Mouse (Mus musculus) embryonic facial prominence, embryonic 11.5 days (tissue): ENCODE data around the gene Tsfm. TPM values are rescaled to one million over a fixed set of nuclear protein-coding genes. Genes with fewer than 3 reads are reported as not detected.

ENCODE experiments used
- ATAC-seq: fragments of 200-750 bp; cut with Nextera tagmentation; replicated peaks from 2 replicates; pipeline ENCODE4 v1.8.0; 2017; ENCODE audit warnings: low read depth; ENCODE audit not compliant: insufficient number of reproducible peaks, low FRiP score, low TSS enrichment
- DNase-seq: peaks from one replicate; pipeline ENCODE4 v3.0.0-alpha.2; 2015; ENCODE audit warnings: low spot score
- H3K27ac ChIP-seq: fragments of 300-500 bp; sonication (generic); replicated peaks from 2 replicates; pipeline ENCODE4 v1.5.1; 2014; ENCODE audit warnings: mild to moderate bottlenecking, low read depth, low read length, control low read depth
- H3K27me3 ChIP-seq: fragments of 300-500 bp; sonication (generic); 2 replicates; pipeline ENCODE4 v1.6.1; 2014; ENCODE audit warnings: mild to moderate bottlenecking, low read length, moderate library complexity, mixed read lengths; ENCODE audit not compliant: control insufficient read depth, insufficient read depth
- H3K36me3 ChIP-seq: fragments of 300-500 bp; sonication (generic); replicated peaks from 2 replicates; pipeline ENCODE4 v1.6.1; 2014; ENCODE audit warnings: low read depth, mild to moderate bottlenecking, low read length, moderate library complexity, mixed read lengths; ENCODE audit not compliant: control insufficient read depth, insufficient read depth
- H3K4me1 ChIP-seq: fragments of 300-500 bp; sonication (generic); 2 replicates; pipeline ENCODE4 v1.6.1; 2014; ENCODE audit warnings: low read length, mixed read lengths; ENCODE audit not compliant: control insufficient read depth, insufficient read depth
- H3K4me2 ChIP-seq: fragments of 300-500 bp; sonication (generic); 2 replicates; pipeline ENCODE4 v1.6.1; 2014; ENCODE audit warnings: low read depth, mild to moderate bottlenecking, control low read depth, low read length, moderate library complexity
- H3K4me3 ChIP-seq: fragments of 300-500 bp; sonication (generic); 2 replicates; pipeline ENCODE4 v1.5.1; 2014; ENCODE audit warnings: low read depth, low read length, control low read depth
- H3K9ac ChIP-seq: fragments of 300-500 bp; sonication (generic); replicated peaks from 2 replicates; pipeline ENCODE4 v1.6.1; 2014; ENCODE audit warnings: mild to moderate bottlenecking, control low read depth, low read length
- H3K9me3 ChIP-seq: fragments of 300-500 bp; sonication (generic); replicated peaks from 2 replicates; pipeline ENCODE4 v1.6.1; 2016; ENCODE audit warnings: mild to moderate bottlenecking, low read length, inconsistent platforms, mixed read lengths; ENCODE audit not compliant: control insufficient read depth
- WGBS: fragments of 180-500 bp; shearing (Covaris S2); extraction: QIAGEN DNeasy Blood & Tissue Kit; methylation state at CpG from one replicate; pipeline ENCODE4 v1.1.7; 2014; 5-methylcytosine and 5-hydroxymethylcytosine counted together
- polyA plus RNA-seq: library from polyadenylated mRNA; unstranded; fragments of >200 nt; fragmentation: Nextera tagmentation; extraction: Ambion mirVana; gene quantifications from 2 replicates; pipeline ENCODE4 v1.2.1, GENCODE M21; 2014

The Tsfm gene
- polyA plus RNA-seq, 1 experiment from 2014 or later = 88.5 TPM

DNA sequence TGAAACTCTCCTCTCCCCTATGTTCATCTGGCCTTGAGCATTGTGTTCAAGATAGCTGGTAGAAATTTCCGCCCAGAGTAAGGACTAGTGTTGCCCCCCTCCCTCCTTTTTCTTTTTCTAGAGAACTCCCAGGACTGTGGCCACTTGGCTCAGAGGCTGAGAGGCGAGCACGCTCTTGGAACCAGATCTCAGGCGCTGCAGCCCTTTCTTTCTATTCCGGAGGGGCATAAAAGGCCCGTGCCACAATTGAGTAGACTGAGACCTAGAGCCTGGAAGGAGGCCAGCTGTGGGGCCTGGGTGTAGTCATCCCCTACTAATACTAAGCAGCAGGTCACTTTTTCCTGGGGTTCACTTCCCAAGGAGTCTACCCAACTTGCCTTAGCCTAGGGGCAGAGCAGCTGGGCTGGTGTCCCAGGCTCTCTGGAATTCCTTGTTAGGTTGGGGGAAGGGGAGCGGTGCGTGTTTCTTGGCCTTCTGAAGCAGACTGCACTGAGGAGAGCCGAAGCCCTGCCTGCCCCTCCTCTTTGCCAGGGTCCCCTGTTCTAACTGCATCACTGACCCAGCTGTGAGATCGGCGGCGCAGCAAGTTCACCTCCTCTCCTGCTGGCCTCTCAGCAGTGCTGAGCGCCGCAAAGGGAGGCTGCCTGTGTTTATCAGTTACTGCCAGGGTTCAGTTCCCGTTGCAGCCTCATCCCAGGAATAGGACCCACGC is 50.3 kb downstream of the Tsfm start:
- Histone ChIP-seq H3K4me2 (peak overlapping the region; percentile 88), H3K36me3 (no peaks in the 10 kb centered on the region), H3K9ac (peak overlapping the region; percentile 92), H3K4me3 (peak overlapping the region; percentile 94), H3K9me3 (no peaks in the 10 kb centered on the region), H3K27me3 (no peaks in the 10 kb centered on the region), H3K4me1 (peaks cover 15% of the 10 kb centered on the region), H3K27ac (peak overlapping the region; percentile 97)
- WGBS = under 1% methylated on average over 16 of the region's 16 CpGs
- DNase-seq (peak; percentile 71), ATAC-seq (peak; percentile 15; the same call in 1 of the 2 replicates)

- Histone ChIP-seq H3K27me3 (no peaks in the 10 kb centered on the region), H3K4me1 (peaks cover 15% of the 10 kb centered on the region), H3K4me2 (peak overlapping the region; percentile 88), H3K4me3 (peak overlapping the region; percentile 94), H3K9ac (peak overlapping the region; percentile 92), H3K9me3 (no peaks in the 10 kb centered on the region), H3K36me3 (no peaks in the 10 kb centered on the region), H3K27ac (peak overlapping the region; percentile 97)
- peak; percentile 53 for DNase-seq
- no peak for ATAC-seq
- WGBS = under 1% methylated on average over 47 of the region's 57 CpGs
Measured at GRCm38 (mm10) chr10:126979636-126980151, 50.9 kb downstream of the Tsfm start.

GRCm38 (mm10) chr10:126979121-126979635 is 51.5 kb downstream of the Tsfm start:
- DNase-seq (peak; percentile 40), ATAC-seq (peak; percentile 3; the same call in 1 of the 2 replicates)
- peak overlapping the region; percentile 88 for H3K4me2 ChIP-seq
- no peaks in the 10 kb centered on the region for H3K27me3 ChIP-seq
- H3K4me3 ChIP-seq = peak overlapping the region; percentile 94
- H3K36me3 ChIP-seq = no peaks in the 10 kb centered on the region
- H3K27ac ChIP-seq = peak overlapping the region; percentile 97
- H3K4me1 ChIP-seq = peaks cover 14% of the 10 kb centered on the region
- WGBS = under 1% methylated on average over 49 of the region's 62 CpGs
- peak overlapping the region; percentile 92 for H3K9ac ChIP-seq
- H3K9me3 ChIP-seq = no peaks in the 10 kb centered on the region

GRCm38 (mm10) chr10:126978277-126978994 is 52.2 kb downstream of the Tsfm start, which contains the start of gene Ctdsp2:
Ctdsp2 (plus strand) TSS chr10:126978717.
- Histone ChIP-seq H3K4me2 (peak within 1 kb of the TSS; percentile 88), H3K4me1 (peaks cover 10% of the 10 kb centered on the region), H3K9ac (peak within 1 kb of the TSS; percentile 92), H3K36me3 (no peaks in the 10 kb centered on the region), H3K27me3 (no peaks in the 10 kb centered on the region), H3K27ac (peak within 1 kb of the TSS; percentile 97), H3K9me3 (no peaks in the 10 kb centered on the region), H3K4me3 (peak within 1 kb of the TSS; percentile 94)
- under 1% methylated on average over 55 of the region's 56 CpGs for WGBS
- DNase-seq (peak; percentile 100), ATAC-seq (peak; percentile 90)

- H3K9me3 ChIP-seq = no peaks in the 10 kb centered on the region
- H3K9ac ChIP-seq = no peak overlapping the region
- no peaks in the 10 kb centered on the region for H3K27me3 ChIP-seq
- no peak overlapping the region for H3K27ac ChIP-seq
- H3K4me3 ChIP-seq = no peak overlapping the region
- 50% methylated on average over 4 of the region's 4 CpGs for WGBS
- H3K36me3 ChIP-seq = no peaks in the 10 kb centered on the region
- DNase-seq = no peak
- no peak overlapping the region for H3K4me2 ChIP-seq
- H3K4me1 ChIP-seq = peaks cover 5% of the 10 kb centered on the region
- no peak for ATAC-seq
Measured at GRCm38 (mm10) chr10:126977076-126977475, 53.6 kb downstream of the Tsfm start.

GRCm38 (mm10) chr10:126975706-126976105 is 54.9 kb downstream of the Tsfm start:
- H3K27me3 ChIP-seq = no peaks in the 10 kb centered on the region
- no peak overlapping the region for H3K9ac ChIP-seq
- 83% methylated on average over 6 of the region's 6 CpGs for WGBS
- no peak overlapping the region for H3K4me3 ChIP-seq
- no peaks in the 10 kb centered on the region for H3K36me3 ChIP-seq
- no peak overlapping the region for H3K27ac ChIP-seq
- no peaks in the 10 kb centered on the region for H3K9me3 ChIP-seq
- H3K4me2 ChIP-seq = no peak overlapping the region
- peaks cover 7% of the 10 kb centered on the region for H3K4me1 ChIP-seq
- DNase-seq = no peak
- ATAC-seq = no peak

DNA sequence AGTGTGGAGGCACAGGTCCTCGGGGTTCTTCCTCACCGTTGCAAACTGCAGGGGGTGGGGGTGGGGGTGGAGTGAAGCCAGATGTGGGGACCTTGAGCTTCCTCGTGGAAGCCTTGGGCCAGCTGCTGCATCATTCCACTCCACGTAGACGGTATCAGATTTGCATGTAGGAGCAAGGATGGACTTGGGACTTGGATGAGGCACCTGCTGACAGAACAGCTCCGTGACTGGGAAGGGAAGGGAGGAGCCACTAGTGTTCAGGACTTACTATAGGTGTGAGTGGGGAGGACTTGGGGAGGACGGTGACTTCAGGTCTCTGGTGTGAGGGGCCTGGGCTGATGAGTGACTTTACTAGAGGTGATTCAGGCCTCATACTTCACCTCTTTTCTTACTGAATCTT is 57.7 kb downstream of the Tsfm start:
- Histone ChIP-seq H3K27me3 (no peaks in the 10 kb centered on the region), H3K9me3 (no peaks in the 10 kb centered on the region), H3K27ac (peak overlapping the region; percentile 15; the same call in 1 of the 2 replicates), H3K4me3 (no peak overlapping the region), H3K4me1 (peaks cover 5% of the 10 kb centered on the region), H3K4me2 (no peak overlapping the region), H3K9ac (no peak overlapping the region), H3K36me3 (no peaks in the 10 kb centered on the region)
- DNase-seq = no peak
- no peak for ATAC-seq
- WGBS = 20% methylated on average over 7 of the region's 7 CpGs
